8 mouse cellular contexts compared by ENCODE assay signal in genomic region chr17:34646906-34647787, GRCm38 (mm10). TPM values are rescaled to one million over a fixed set of nuclear protein-coding genes. Genes with fewer than 3 reads are reported as not detected.
DNase-seq lines count a peak whose midpoint lies in the region; ATAC-seq and TF ChIP-seq lines count a peak whose summit lies in the region.

Gene Atf6b, plus strand, starts transcription at chr17:34647146.

- peak; percentile 91 for DNase-seq in 3134 (ENCODE audit: extremely low read depth, insufficient read length, low spot score)
- DNase-seq in adrenal gland, postnatal 36 days = peak; percentile 96 to 97
- DNase-seq in heart, adult 18-20 months = peak; percentile 94 to 99
- peak; percentile 99 for DNase-seq in kidney, adult 2 months
- DNase-seq in spleen, adult 2 months (ENCODE audit: low read depth in 1 of 2, low spot score in 2 of 2) = peak; percentile 93 to 96

- H3K4me3 ChIP-seq in embryonic facial prominence, embryonic 13.5 days = peak within 1 kb of the TSS; percentile 100
- H3K4me3 ChIP-seq in kidney, adult 2 months (ENCODE audit: insufficient read depth, low read depth, low read length) = peak within 1 kb of the TSS; percentile 78
- H3K4me3 ChIP-seq in limb, embryonic 12.5 days (replicated peaks) = peak within 1 kb of the TSS; percentile 97
- peak within 1 kb of the TSS; percentile 70 for H3K4me3 ChIP-seq in midbrain, embryonic 15.5 days
- H3K4me3 ChIP-seq in spleen, adult 2 months (ENCODE audit: extremely low read depth, insufficient read depth, insufficient read length) = peak within 1 kb of the TSS; percentile 92

- H3K9ac ChIP-seq in embryonic facial prominence, embryonic 13.5 days = peak within 1 kb of the TSS; percentile 88
- peak within 1 kb of the TSS; percentile 92 for H3K9ac ChIP-seq in limb, embryonic 12.5 days (replicated peaks)
- H3K9ac ChIP-seq in midbrain, embryonic 15.5 days = peak within 1 kb of the TSS; percentile 77

- peaks cover 34% of the 10 kb centered on the region for H3K36me3 ChIP-seq in embryonic facial prominence, embryonic 13.5 days
- no peaks in the 10 kb centered on the region for H3K36me3 ChIP-seq in kidney, adult 2 months (ENCODE audit: control insufficient read depth, insufficient read depth, low read length)
- peaks cover 43% of the 10 kb centered on the region for H3K36me3 ChIP-seq in limb, embryonic 12.5 days
- peaks cover 14% of the 10 kb centered on the region; the same call in 1 of the 2 replicates for H3K36me3 ChIP-seq in midbrain, embryonic 15.5 days (replicated peaks)
- H3K36me3 ChIP-seq in spleen, adult 2 months (ENCODE audit: control insufficient read depth, insufficient read depth, low read length) = peaks cover 20% of the 10 kb centered on the region

- TF ChIP-seq POLR2A in kidney, adult 2 months (IDR thresholded peaks at IDR 0.05; ENCODE audit: low read depth, low read length) = peak; percentile 29
- TF ChIP-seq POLR2A in spleen, adult 2 months (IDR thresholded peaks at IDR 0.05; ENCODE audit: low read depth, low read length) = peak; percentile 53

- H3K27me3 ChIP-seq in embryonic facial prominence, embryonic 13.5 days = no peaks in the 10 kb centered on the region
- H3K27me3 ChIP-seq in kidney, adult 2 months (replicated peaks; ENCODE audit: control insufficient read depth, insufficient read depth, low read length) = no peaks in the 10 kb centered on the region
- H3K27me3 ChIP-seq in limb, embryonic 12.5 days = no peaks in the 10 kb centered on the region
- no peaks in the 10 kb centered on the region for H3K27me3 ChIP-seq in midbrain, embryonic 15.5 days (replicated peaks)
- H3K27me3 ChIP-seq in spleen, adult 2 months (ENCODE audit: control insufficient read depth, insufficient read depth, low read length) = no peaks in the 10 kb centered on the region

- WGBS in embryonic facial prominence, embryonic 13.5 days = under 1% methylated on average over 66 of the region's 66 CpGs
- WGBS in kidney, adult 2 months = under 1% methylated on average over 66 of the region's 66 CpGs
- WGBS in limb, embryonic 12.5 days = 1% methylated on average over 66 of the region's 66 CpGs
- WGBS in midbrain, embryonic 15.5 days = under 1% methylated on average over 64 of the region's 66 CpGs
- WGBS in spleen, adult 2 months = 1% methylated on average over 66 of the region's 66 CpGs

- H3K4me1 ChIP-seq in embryonic facial prominence, embryonic 13.5 days = peaks cover 31% of the 10 kb centered on the region
- peaks cover 3% of the 10 kb centered on the region; the same call in 1 of the 2 replicates for H3K4me1 ChIP-seq in kidney, adult 2 months (ENCODE audit: control insufficient read depth, insufficient read depth, low read length)
- H3K4me1 ChIP-seq in limb, embryonic 12.5 days (replicated peaks) = peaks cover 17% of the 10 kb centered on the region
- H3K4me1 ChIP-seq in midbrain, embryonic 15.5 days = peaks cover 34% of the 10 kb centered on the region
- peaks cover 15% of the 10 kb centered on the region; the same call in 1 of the 2 replicates for H3K4me1 ChIP-seq in spleen, adult 2 months (ENCODE audit: control insufficient read depth, insufficient read depth, insufficient read length)

- no peak for TF ChIP-seq CTCF in kidney, adult 2 months (conservative IDR thresholded peaks at IDR 0.05; ENCODE audit: insufficient read depth, insufficient read length, low read depth, low read length)
- TF ChIP-seq CTCF in spleen, adult 2 months (IDR thresholded peaks at IDR 0.05; ENCODE audit: extremely low read depth, insufficient read depth, insufficient read length, insufficient replicate concordance) = no peak

- H3K4me2 ChIP-seq in embryonic facial prominence, embryonic 13.5 days = peak within 1 kb of the TSS; percentile 91
- peak within 1 kb of the TSS; percentile 85 for H3K4me2 ChIP-seq in limb, embryonic 12.5 days
- H3K4me2 ChIP-seq in midbrain, embryonic 15.5 days = peak within 1 kb of the TSS; percentile 82

- H3K27ac ChIP-seq in embryonic facial prominence, embryonic 13.5 days = peak within 1 kb of the TSS; percentile 73
- H3K27ac ChIP-seq in kidney, adult 2 months (ENCODE audit: insufficient read depth, low read depth, low read length) = peak within 1 kb of the TSS; percentile 24; the same call in 1 of the 2 replicates
- H3K27ac ChIP-seq in limb, embryonic 12.5 days = peak within 1 kb of the TSS; percentile 50; the same call in 1 of the 2 replicates
- H3K27ac ChIP-seq in midbrain, embryonic 15.5 days = peak within 1 kb of the TSS; percentile 78
- H3K27ac ChIP-seq in spleen, adult 2 months (ENCODE audit: insufficient read depth, low read length) = peak within 1 kb of the TSS; percentile 69

- no peaks in the 10 kb centered on the region for H3K9me3 ChIP-seq in embryonic facial prominence, embryonic 13.5 days
- H3K9me3 ChIP-seq in limb, embryonic 12.5 days = no peaks in the 10 kb centered on the region
- no peaks in the 10 kb centered on the region for H3K9me3 ChIP-seq in midbrain, embryonic 15.5 days

- peak; percentile 94 for ATAC-seq in embryonic facial prominence, embryonic 13.5 days (ENCODE audit: insufficient number of reproducible peaks, insufficient read depth, low FRiP score, low TSS enrichment, low read depth)
- ATAC-seq in limb, embryonic 12.5 days (ENCODE audit: insufficient number of reproducible peaks, insufficient read depth, low FRiP score, low TSS enrichment, low read depth) = peak; percentile 96
- peak; percentile 97 for ATAC-seq in midbrain, embryonic 15.5 days (replicated peaks)

RNA-seq across cellular contexts. Expression of gene Atf6b, which starts in this region (rescaled TPM):
- total RNA-seq in adrenal gland, postnatal 36 days (2021) = 10 to 100 TPM; 45.7 to 58.8 TPM
- 97.8 and 106 TPM in 2 replicates for polyA plus RNA-seq in embryonic facial prominence, embryonic 13.5 days (2015; fragmentation: Nextera tagmentation; extraction: Ambion mirVana)
- 10 to 100 TPM; 15.5 to 17.2 TPM for total RNA-seq in heart, adult 18-20 months (2021)
- polyA plus RNA-seq in kidney, adult 2 months (2012; rRNA removed) = 52.5 and 65.5 TPM in 2 replicates
- polyA plus RNA-seq in limb, embryonic 12.5 days (2016; fragmentation: Nextera tagmentation; extraction: Ambion mirVana) = 94.8 and 103 TPM in 2 replicates
- polyA plus RNA-seq in midbrain, embryonic 15.5 days (2015; fragmentation: Nextera tagmentation; extraction: Ambion mirVana) = 123 and 125 TPM in 2 replicates
- 76.4 and 102 TPM in 2 replicates for polyA plus RNA-seq in spleen, adult 2 months (2012; rRNA removed)

Comparison
In these comparisons a context has a peak if more than half of its experiments do, and no peak if none do; other contexts are left out.
1. Peak in every context shown above with its lines: DNase-seq, ATAC-seq, H3K4me3 ChIP-seq and H3K27ac ChIP-seq.
2. H3K27ac ChIP-seq: peak in every context shown above with its lines; median percentile 78 in midbrain, embryonic 15.5 days; 73 in embryonic facial prominence, embryonic 13.5 days; 69 in spleen, adult 2 months; 50 in limb, embryonic 12.5 days; 24 in kidney, adult 2 months.